Comparison of ENCODE assay signal across 31 mouse cellular contexts in genomic region chr6:120488647-120489046, GRCm38 (mm10). TPM values are rescaled to one million over a fixed set of nuclear protein-coding genes. Genes with fewer than 3 reads are reported as not detected.
DNase-seq lines count a peak whose midpoint lies in the region; ATAC-seq and TF ChIP-seq lines count a peak whose summit lies in the region.
"Had no signal": no experiment of that assay in that cellular context is flagged by ENCODE, and none has a peak within 500 bp of the region (broad histone marks: within the 10 kb centered on the region; RNA-seq: fewer than 3 reads in every experiment).

No protein-coding gene starts in this region.

- no peak overlapping the region for H3K4me3 ChIP-seq in layer of hippocampus, adult 2 months
- H3K4me3 ChIP-seq: forebrain, embryonic 13.5 days; limb, embryonic 13.5 days; lung, embryonic 15.5 days; myocyte; neural tube, embryonic 13.5 days; stomach, embryonic 15.5 days had no signal

- peak; percentile 21 for DNase-seq in layer of hippocampus, adult 11-12 months (ENCODE audit: low spot score)
- DNase-seq in layer of hippocampus, adult 2 months (ENCODE audit: low spot score in 2 of 2), result no peak
- DNase-seq in induced T-regulatory cell, adult 2 months (ENCODE audit: low read depth), result peak; percentile 62
- DNase-seq in ovary, postnatal 14 days (ENCODE audit: low spot score), result no peak
- DNase-seq in gastrocnemius, postnatal 10 days, result no peak
- DNase-seq in urinary bladder, postnatal 25 days (ENCODE audit: low spot score), result no peak
- DNase-seq: adrenal gland, adult 8-10 months; cerebellum, adult 11 months; cerebellum, adult 9-10 months; cerebellum, postnatal 36 days; gastrocnemius, postnatal 36 days; heart, postnatal 14 days; kidney, adult 8-10 months; kidney, postnatal 10 days; lung, postnatal 36 days; thymus, adult 18-20 months had no signal

- ATAC-seq in CD4-positive, CD25-positive, alpha-beta regulatory T cell, adult 4 months, result peak; percentile 32
- ATAC-seq: forebrain, embryonic 13.5 days; hindbrain, embryonic 16.5 days; intestine, embryonic 16.5 days; midbrain, embryonic 16.5 days had no signal

- no peak overlapping the region for H3K27ac ChIP-seq in layer of hippocampus, adult 2 months
- H3K27ac ChIP-seq: forebrain, embryonic 13.5 days; limb, embryonic 13.5 days; lung, embryonic 15.5 days; neural tube, embryonic 13.5 days; stomach, embryonic 15.5 days had no signal

- TF ChIP-seq CTCF in layer of hippocampus, adult 2 months (conservative IDR thresholded peaks at IDR 0.05), result no peak

RNA-seq across cellular contexts. Expression of gene Tmem121b, which starts 5.0 kb away (rescaled TPM):
- 10 to 100 TPM; 38.2 to 38.6 TPM for total RNA-seq in layer of hippocampus, adult 2 months (2021)
- under 1 TPM; 0.61 to 0.63 TPM for polyA plus RNA-seq in CD4-positive, CD25-positive, alpha-beta regulatory T cell, adult 4 months (2017; shearing (Covaris generic))
- total RNA-seq in gastrocnemius, postnatal 10 days (2021), result under 1 TPM; 0.16 to 0.20 TPM
- total RNA-seq: CH12.LX; gastrocnemius, adult 18-20 months; gastrocnemius, postnatal 36 days; heart, adult 8-10 months; megakaryocyte, adult 5-6 weeks had no signal
- polyA plus RNA-seq: liver, embryonic 16.5 days had no signal

RNA-seq across cellular contexts. Expression of gene Il17ra, which starts 25.6 kb away (rescaled TPM):
- 1 to 10 TPM; 6.7 to 8.1 TPM for total RNA-seq in layer of hippocampus, adult 2 months (2021)
- 10 to 100 TPM; 18.8 to 20.3 TPM for polyA plus RNA-seq in CD4-positive, CD25-positive, alpha-beta regulatory T cell, adult 4 months (2017; shearing (Covaris generic))
- total RNA-seq in gastrocnemius, postnatal 10 days (2021), result 1 to 10 TPM; 3.3 to 4.9 TPM

RNA-seq across cellular contexts. Expression of gene Hdhd5, which starts 42.5 kb away (rescaled TPM):
- total RNA-seq in layer of hippocampus, adult 2 months (2021), result 10 to 100 TPM; 32.3 to 40.2 TPM
- polyA plus RNA-seq in CD4-positive, CD25-positive, alpha-beta regulatory T cell, adult 4 months (2017; shearing (Covaris generic)), result 10 to 100 TPM; 43.4 to 59.7 TPM
- 10 to 100 TPM; 16.8 to 18.4 TPM for total RNA-seq in gastrocnemius, postnatal 10 days (2021)

Comparison
In these comparisons a context has a peak if more than half of its experiments do, and no peak if none do; other contexts are left out.
1. DNase-seq: peak in layer of hippocampus, adult 11-12 months (single experiment) and induced T-regulatory cell, adult 2 months (single experiment); none in layer of hippocampus, adult 2 months (0 of 2), ovary, postnatal 14 days (single experiment), gastrocnemius, postnatal 10 days (single experiment) and urinary bladder, postnatal 25 days (single experiment).
2. RNA of gene Tmem121b, which starts 5.0 kb away (total RNA-seq): 38.2 to 38.6 TPM in layer of hippocampus, adult 2 months; 0.16 to 0.20 TPM in gastrocnemius, postnatal 10 days; every median in the first group is over 10 times any median in the second.